Mouse (Mus musculus) liver, postnatal 0 days (tissue): ENCODE data around the gene Hdac1.

ENCODE experiments used
- CTCF ChIP-seq: sonication (generic); IDR thresholded peaks from 2 replicates; pipeline ENCODE4 v1.5.1; 2016; ENCODE audit warnings: antibody characterized with exemption, low read depth
- EP300 ChIP-seq: IDR thresholded peaks from 2 replicates; pipeline ENCODE4 v1.6.1; 2016; ENCODE audit warnings: antibody characterized with exemption, low read depth, mild to moderate bottlenecking

DNA sequence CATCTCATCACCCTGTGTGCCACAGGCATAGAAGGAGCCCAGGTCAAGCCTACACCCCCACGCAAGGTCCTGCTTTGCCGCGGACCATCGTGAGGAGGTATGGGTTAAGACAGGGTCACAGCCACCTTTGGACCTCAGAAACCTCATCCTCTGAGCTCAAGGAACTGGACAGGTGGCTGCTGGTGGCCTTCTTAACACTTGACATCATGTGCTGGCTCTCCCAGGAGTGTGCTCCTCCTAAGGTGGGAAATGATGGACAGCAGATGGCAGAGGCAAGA, 30.5 kb upstream of the Hdac1 start:
- TF ChIP-seq EP300 (no peak), CTCF (no peak)
